Mouse (Mus musculus): ENCODE measurements around the gene Nup133. TPM values are rescaled to one million over a fixed set of nuclear protein-coding genes. Genes with fewer than 3 reads are reported as not detected.

Gene Nup133
- polyA plus RNA-seq (2015; fragmentation: Nextera tagmentation; extraction: Ambion mirVana) = 24.4 and 26.4 TPM in 2 replicates

DNA sequence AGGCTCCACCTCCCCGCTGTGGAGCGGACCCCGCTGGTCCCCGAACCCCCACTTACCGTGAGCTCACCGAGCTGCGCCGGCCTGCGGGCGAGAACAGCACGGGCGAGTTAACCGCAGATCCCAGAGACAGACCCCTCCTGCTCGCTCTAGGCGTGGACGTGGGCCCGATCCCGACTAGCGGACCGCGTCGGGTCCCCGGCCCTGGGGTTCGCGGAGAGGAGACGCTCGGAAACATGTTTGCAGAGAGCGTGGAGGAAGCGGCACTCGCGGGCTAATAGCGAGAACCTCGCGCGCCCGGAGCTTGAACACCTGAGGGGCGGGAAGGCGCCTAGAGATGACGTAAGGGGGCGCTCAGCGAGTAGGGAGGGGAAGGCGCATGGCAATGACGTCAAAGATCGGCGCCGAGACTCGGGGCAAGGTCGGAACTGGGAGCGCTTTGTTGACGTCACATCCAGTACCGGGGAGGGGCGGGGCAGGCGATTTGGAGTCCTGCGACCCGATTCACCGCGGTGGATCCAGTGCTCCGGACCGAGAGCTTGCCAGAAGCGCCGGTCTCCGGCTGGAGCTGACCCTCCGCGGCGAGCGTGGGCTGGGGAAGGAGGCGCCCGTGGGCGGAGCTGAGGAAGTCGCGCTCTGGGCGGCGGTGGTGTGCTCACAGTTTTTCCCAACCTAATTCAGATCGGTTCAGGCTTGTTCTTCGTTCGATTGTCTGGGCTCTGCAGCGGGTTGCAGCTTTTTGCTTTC lies at the start of gene Nup133:
TSS of gene Nup133 (minus strand) at position 324 of the 744 bp plus-strand sequence.
- peaks cover 10% of the 10 kb centered on the region for H3K4me1 ChIP-seq (ENCODE audit: control insufficient read depth, insufficient read depth, low read length)
- peak within 1 kb of the TSS; percentile 78 for H3K4me2 ChIP-seq (ENCODE audit: low read depth, low read length)
- ATAC-seq = peak; percentile 89
- H3K9me3 ChIP-seq (ENCODE audit: control insufficient read depth, low read length) = no peaks in the 10 kb centered on the region
- H3K4me3 ChIP-seq (ENCODE audit: low read length) = peak within 1 kb of the TSS; percentile 100
- H3K27ac ChIP-seq (ENCODE audit: low read length) = peak within 1 kb of the TSS; percentile 92
- peak within 1 kb of the TSS; percentile 93 for H3K9ac ChIP-seq (ENCODE audit: low read depth, low read length)
- H3K27me3 ChIP-seq (replicated peaks; ENCODE audit: control insufficient read depth, insufficient read depth, low read length) = no peaks in the 10 kb centered on the region
- peaks cover 3% of the 10 kb centered on the region; the same call in 1 of the 2 replicates for H3K36me3 ChIP-seq (ENCODE audit: control insufficient read depth, insufficient read depth, low read length)
- whole genome bisulfite sequencing = under 1% methylated on average over 77 of the region's 77 CpGs

DNA sequence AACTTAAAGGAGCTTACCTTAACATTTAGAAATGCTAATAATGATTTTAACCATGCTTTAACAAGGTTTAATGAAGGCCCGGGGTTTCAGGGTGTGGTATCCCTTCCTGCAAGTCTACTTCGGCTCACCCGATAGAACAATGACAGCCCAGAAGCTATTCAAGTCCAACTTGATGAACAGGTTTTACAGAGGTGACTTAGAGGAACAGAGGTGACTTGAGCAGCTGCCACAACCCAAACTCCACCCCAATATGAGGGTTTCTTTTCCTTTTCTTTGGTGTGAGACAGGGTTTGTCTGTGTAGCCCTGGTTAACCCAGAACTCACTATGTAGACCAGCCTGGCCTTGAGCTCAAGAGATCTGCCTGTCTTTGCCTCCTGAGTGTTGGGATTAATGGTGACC lies 44.9 kb upstream of the Nup133 start:
- ATAC-seq = peak; percentile 85
- no peaks in the 10 kb centered on the region for H3K27me3 ChIP-seq (replicated peaks; ENCODE audit: control insufficient read depth, insufficient read depth, low read length)
- peaks cover 14% of the 10 kb centered on the region for H3K4me1 ChIP-seq (ENCODE audit: control insufficient read depth, insufficient read depth, low read length)
- H3K36me3 ChIP-seq (ENCODE audit: control insufficient read depth, insufficient read depth, low read length) = no peaks in the 10 kb centered on the region
- H3K9me3 ChIP-seq (ENCODE audit: control insufficient read depth, low read length) = no peaks in the 10 kb centered on the region
- H3K4me3 ChIP-seq (ENCODE audit: low read length) = no peak overlapping the region
- H3K4me2 ChIP-seq (ENCODE audit: low read depth, low read length) = no peak overlapping the region
- no peak overlapping the region for H3K9ac ChIP-seq (ENCODE audit: low read depth, low read length)
- H3K27ac ChIP-seq (ENCODE audit: low read length) = peak overlapping the region; percentile 74
- 64% methylated on average over 3 of the region's 3 CpGs for WGBS

DNA sequence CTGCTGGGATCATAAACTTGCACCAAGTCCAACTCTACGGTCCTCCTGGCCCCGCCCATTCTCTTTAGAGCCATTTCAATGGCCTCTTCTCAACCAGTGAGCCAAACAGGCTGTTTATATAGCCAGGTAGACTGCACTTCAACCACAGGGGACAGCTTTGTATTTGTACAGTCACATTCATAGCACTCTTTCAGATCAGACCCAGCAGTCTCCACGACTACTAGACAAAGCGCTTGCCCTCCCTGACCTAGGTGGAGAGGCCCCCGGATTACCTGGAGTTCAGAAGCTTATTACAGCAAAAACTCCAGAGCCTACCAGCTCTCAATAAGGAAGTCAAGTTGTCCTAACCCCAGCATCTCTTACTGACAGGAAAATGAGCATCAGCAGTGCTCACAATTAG lies 44.5 kb upstream of the Nup133 start:
- no peaks in the 10 kb centered on the region for H3K27me3 ChIP-seq (replicated peaks; ENCODE audit: control insufficient read depth, insufficient read depth, low read length)
- peak; percentile 49 for ATAC-seq
- no peaks in the 10 kb centered on the region for H3K36me3 ChIP-seq (ENCODE audit: control insufficient read depth, insufficient read depth, low read length)
- no peak overlapping the region for H3K9ac ChIP-seq (ENCODE audit: low read depth, low read length)
- no peak overlapping the region for H3K4me2 ChIP-seq (ENCODE audit: low read depth, low read length)
- H3K9me3 ChIP-seq (ENCODE audit: control insufficient read depth, low read length) = no peaks in the 10 kb centered on the region
- H3K4me3 ChIP-seq (ENCODE audit: low read length) = no peak overlapping the region
- WGBS = 64% methylated on average over 5 of the region's 5 CpGs
- peaks cover 17% of the 10 kb centered on the region for H3K4me1 ChIP-seq (ENCODE audit: control insufficient read depth, insufficient read depth, low read length)
- peak overlapping the region; percentile 33 for H3K27ac ChIP-seq (ENCODE audit: low read length)

GRCm38 (mm10) chr8:123992587-123992986 lies 43.5 kb upstream of the Nup133 start:
- Histone ChIP-seq H3K27ac (ENCODE audit: low read length) (no peak overlapping the region), H3K4me1 (ENCODE audit: control insufficient read depth, insufficient read depth, low read length) (peaks cover 17% of the 10 kb centered on the region), H3K9ac (ENCODE audit: low read depth, low read length) (no peak overlapping the region), H3K36me3 (ENCODE audit: control insufficient read depth, insufficient read depth, low read length) (no peaks in the 10 kb centered on the region), H3K4me3 (ENCODE audit: low read length) (no peak overlapping the region), H3K4me2 (ENCODE audit: low read depth, low read length) (no peak overlapping the region), H3K27me3 (replicated peaks; ENCODE audit: control insufficient read depth, insufficient read depth, low read length) (no peaks in the 10 kb centered on the region), H3K9me3 (ENCODE audit: control insufficient read depth, low read length) (no peaks in the 10 kb centered on the region)
- 78% methylated on average over 8 of the region's 8 CpGs for WGBS
- ATAC-seq = no peak

DNA sequence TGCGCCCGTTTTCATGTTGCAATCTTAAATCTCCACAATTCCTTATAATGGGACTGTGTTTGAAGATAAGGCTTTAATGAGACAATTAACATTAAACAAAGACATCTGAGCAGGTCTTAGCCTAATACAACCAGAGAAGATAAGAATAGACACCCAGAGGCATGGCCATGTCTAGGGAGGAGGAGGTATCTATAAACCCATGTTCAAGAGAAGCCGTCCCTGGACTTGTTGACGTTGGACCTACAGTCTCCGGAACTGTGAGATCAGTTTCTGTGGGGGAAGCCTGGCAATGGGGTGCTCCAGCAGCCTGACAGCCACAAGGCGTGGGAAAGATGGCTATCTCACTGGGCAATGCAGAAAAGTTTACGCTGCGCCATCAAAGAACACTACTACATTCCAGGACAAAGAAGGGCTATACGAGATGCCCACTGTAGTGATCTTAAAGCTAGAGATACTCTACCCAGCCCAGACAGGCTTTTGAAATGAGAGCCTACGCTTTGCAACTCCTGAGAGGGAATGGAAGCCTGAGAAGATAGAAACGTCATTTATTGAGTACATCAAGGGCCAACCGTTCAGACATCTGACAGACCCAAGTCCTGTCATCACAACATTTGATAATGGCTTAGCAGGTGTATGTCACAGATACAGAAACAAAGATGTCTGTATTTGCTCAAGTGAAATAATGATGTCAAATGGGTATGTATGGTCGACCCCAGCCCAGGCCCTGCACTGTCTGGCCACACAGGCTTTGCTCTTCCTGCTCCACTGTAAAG lies 41.4 kb upstream of the Nup133 start:
- H3K4me1 ChIP-seq (ENCODE audit: control insufficient read depth, insufficient read depth, low read length) = peaks cover 17% of the 10 kb centered on the region
- 73% methylated on average over 13 of the region's 13 CpGs for WGBS
- H3K36me3 ChIP-seq (ENCODE audit: control insufficient read depth, insufficient read depth, low read length) = no peaks in the 10 kb centered on the region
- H3K4me2 ChIP-seq (ENCODE audit: low read depth, low read length) = no peak overlapping the region
- no peaks in the 10 kb centered on the region for H3K27me3 ChIP-seq (replicated peaks; ENCODE audit: control insufficient read depth, insufficient read depth, low read length)
- no peak for ATAC-seq
- H3K27ac ChIP-seq (ENCODE audit: low read length) = no peak overlapping the region
- no peaks in the 10 kb centered on the region for H3K9me3 ChIP-seq (ENCODE audit: control insufficient read depth, low read length)
- H3K4me3 ChIP-seq (ENCODE audit: low read length) = no peak overlapping the region
- no peak overlapping the region for H3K9ac ChIP-seq (ENCODE audit: low read depth, low read length)

GRCm38 (mm10) chr8:123989128-123989527 lies 40.1 kb upstream of the Nup133 start:
- Histone ChIP-seq H3K4me2 (ENCODE audit: low read depth, low read length) (0 out of 2 replicates have a peak overlapping the region, but pooled peaks have one; percentile 8), H3K9ac (ENCODE audit: low read depth, low read length) (peak overlapping the region; percentile 19; the same call in 1 of the 2 replicates), H3K9me3 (ENCODE audit: control insufficient read depth, low read length) (no peaks in the 10 kb centered on the region), H3K4me3 (ENCODE audit: low read length) (no peak overlapping the region), H3K4me1 (ENCODE audit: control insufficient read depth, insufficient read depth, low read length) (peaks cover 17% of the 10 kb centered on the region), H3K27me3 (replicated peaks; ENCODE audit: control insufficient read depth, insufficient read depth, low read length) (no peaks in the 10 kb centered on the region), H3K27ac (ENCODE audit: low read length) (0 out of 2 replicates have a peak overlapping the region, but pooled peaks have one; percentile 27), H3K36me3 (ENCODE audit: control insufficient read depth, insufficient read depth, low read length) (no peaks in the 10 kb centered on the region)
- 54% methylated on average over 7 of the region's 7 CpGs for WGBS
- peak; percentile 16; the same call in 1 of the 2 replicates for ATAC-seq

- ATAC-seq = peak; percentile 78
- no peak overlapping the region for H3K4me3 ChIP-seq (ENCODE audit: low read length)
- H3K27me3 ChIP-seq (replicated peaks; ENCODE audit: control insufficient read depth, insufficient read depth, low read length) = no peaks in the 10 kb centered on the region
- no peaks in the 10 kb centered on the region for H3K36me3 ChIP-seq (ENCODE audit: control insufficient read depth, insufficient read depth, low read length)
- peak overlapping the region; percentile 19; the same call in 1 of the 2 replicates for H3K9ac ChIP-seq (ENCODE audit: low read depth, low read length)
- H3K4me2 ChIP-seq (ENCODE audit: low read depth, low read length) = 0 out of 2 replicates have a peak overlapping the region, but pooled peaks have one; percentile 8
- H3K9me3 ChIP-seq (ENCODE audit: control insufficient read depth, low read length) = no peaks in the 10 kb centered on the region
- peaks cover 17% of the 10 kb centered on the region for H3K4me1 ChIP-seq (ENCODE audit: control insufficient read depth, insufficient read depth, low read length)
- 0 out of 2 replicates have a peak overlapping the region, but pooled peaks have one; percentile 27 for H3K27ac ChIP-seq (ENCODE audit: low read length)
- WGBS = 49% methylated on average over 6 of the region's 6 CpGs
Observed at GRCm38 (mm10) chr8:123988605-123989038, 39.6 kb upstream of the Nup133 start.

- Histone ChIP-seq H3K36me3 (ENCODE audit: control insufficient read depth, insufficient read depth, low read length) (no peaks in the 10 kb centered on the region), H3K9ac (ENCODE audit: low read depth, low read length) (peak within 1 kb of the TSS; percentile 91), H3K4me2 (ENCODE audit: low read depth, low read length) (peak within 1 kb of the TSS; percentile 64), H3K4me3 (ENCODE audit: low read length) (peak within 1 kb of the TSS; percentile 91), H3K9me3 (ENCODE audit: control insufficient read depth, low read length) (no peaks in the 10 kb centered on the region), H3K4me1 (ENCODE audit: control insufficient read depth, insufficient read depth, low read length) (peaks cover 25% of the 10 kb centered on the region), H3K27ac (ENCODE audit: low read length) (peak within 1 kb of the TSS; percentile 97), H3K27me3 (replicated peaks; ENCODE audit: control insufficient read depth, insufficient read depth, low read length) (no peaks in the 10 kb centered on the region)
- 1% methylated on average over 54 of the region's 56 CpGs for WGBS
- peak; percentile 97 for ATAC-seq
Observed at GRCm38 (mm10) chr8:123982826-123983400, 33.8 kb upstream of the Nup133 start, which contains the start of gene Abcb10. TSS of gene Abcb10 (minus strand) at chr8:123983122.
